ENCODE assay signal across 8 mouse cellular contexts in genomic region chr9:77825380-77825961, GRCm38 (mm10).
DNase-seq lines count a peak whose midpoint lies in the region; ATAC-seq and TF ChIP-seq lines count a peak whose summit lies in the region.

No protein-coding gene starts in this region.

- CTCF ChIA-PET in Patski (lab: Charles Lee): interaction anchor here (1.1 kb wide), 1 partner anchor 200 kb away, joined by 3 read pairs; no protein-coding TSS in a partner anchor

- TF ChIP-seq POLR2A in cerebellum, adult 2 months (IDR thresholded peaks at IDR 0.05; ENCODE audit: borderline replicate concordance, insufficient read depth, low read length): no peak

- H3K4me3 ChIP-seq in lung, embryonic 14.5 days (ENCODE audit: low read depth, low read length): no peak overlapping the region
- no peak overlapping the region for H3K4me3 ChIP-seq in forebrain, postnatal 0 days (ENCODE audit: low read depth, low read length)
- H3K4me3 ChIP-seq in cerebellum, adult 2 months (replicated peaks; ENCODE audit: insufficient read depth, low read depth, low read length): no peak overlapping the region

- H3K4me1 ChIP-seq in lung, embryonic 14.5 days (ENCODE audit: insufficient read depth): peaks cover 7% of the 10 kb centered on the region; the same call in 1 of the 2 replicates
- no peaks in the 10 kb centered on the region for H3K4me1 ChIP-seq in forebrain, postnatal 0 days (ENCODE audit: insufficient read depth)
- H3K4me1 ChIP-seq in cerebellum, adult 2 months (ENCODE audit: control insufficient read depth, insufficient read depth, low read length): no peaks in the 10 kb centered on the region

- H3K4me2 ChIP-seq in lung, embryonic 14.5 days: peak overlapping the region; percentile 20; the same call in 1 of the 2 replicates
- H3K4me2 ChIP-seq in forebrain, postnatal 0 days (ENCODE audit: low read depth): no peak overlapping the region

- peak overlapping the region; percentile 36; the same call in 1 of the 2 replicates for H3K27ac ChIP-seq in lung, embryonic 14.5 days (ENCODE audit: low read depth)
- H3K27ac ChIP-seq in forebrain, postnatal 0 days (ENCODE audit: low read depth, low read length): no peak overlapping the region
- no peak overlapping the region; the same call in 1 of the 2 replicates for H3K27ac ChIP-seq in cerebellum, adult 2 months (ENCODE audit: insufficient read depth, low read length)

- peak; percentile 61 for DNase-seq in lung, embryonic 14.5 days
- no peak for DNase-seq in lung, postnatal 25 days (ENCODE audit: low spot score)
- DNase-seq in Patski (ENCODE audit: low read depth, low spot score): no peak
- peak; percentile 70 for DNase-seq in gastrocnemius, postnatal 25 days
- peak; percentile 28 to 33 for DNase-seq in lung, postnatal 4 days
- no peak for DNase-seq in forebrain, postnatal 0 days
- DNase-seq in cerebellum, postnatal 25 days: no peak
- no peak for DNase-seq in cerebellum, adult 2 months

- no peaks in the 10 kb centered on the region for H3K36me3 ChIP-seq in lung, embryonic 14.5 days (ENCODE audit: insufficient read depth)
- H3K36me3 ChIP-seq in forebrain, postnatal 0 days (ENCODE audit: insufficient read depth): no peaks in the 10 kb centered on the region

- in situ Hi-C loops in Patski (cut with MboI; ENCODE audit: low pct_unique_long_range_greater_than_20kb): loop anchor here (5.0 kb wide), 1 partner anchor 82 kb away; no protein-coding TSS in a partner anchor

- peak; percentile 92 for ATAC-seq in lung, embryonic 14.5 days (ENCODE audit: insufficient read depth)
- peak; percentile 71 for ATAC-seq in Patski
- ATAC-seq in forebrain, postnatal 0 days: no peak; the same call in 1 of the 2 replicates

- 13% methylated on average over 7 of the region's 7 CpGs for WGBS in lung, embryonic 14.5 days
- WGBS in forebrain, postnatal 0 days: 27% methylated on average over 7 of the region's 7 CpGs
- 27% methylated on average over 7 of the region's 7 CpGs for WGBS in cerebellum, adult 2 months

- POLR2A ChIA-PET in Patski (lab: Charles Lee): no interaction called here

- TF ChIP-seq CTCF in lung, embryonic 14.5 days (IDR thresholded peaks at IDR 0.05; ENCODE audit: low read depth): no peak
- TF ChIP-seq CTCF in Patski (IDR thresholded peaks at IDR 0.05): no peak
- TF ChIP-seq CTCF in forebrain, postnatal 0 days (IDR thresholded peaks at IDR 0.05; ENCODE audit: low read depth): no peak
- no peak for TF ChIP-seq CTCF in cerebellum, adult 2 months (IDR thresholded peaks at IDR 0.05; ENCODE audit: borderline replicate concordance, insufficient read depth, low read depth, low read length)

- no peak overlapping the region for H3K9ac ChIP-seq in lung, embryonic 14.5 days
- H3K9ac ChIP-seq in forebrain, postnatal 0 days: no peak overlapping the region

- no peaks in the 10 kb centered on the region for H3K9me3 ChIP-seq in lung, embryonic 14.5 days (ENCODE audit: low read depth, low read length)
- no peaks in the 10 kb centered on the region for H3K9me3 ChIP-seq in forebrain, postnatal 0 days (ENCODE audit: low read length)

- H3K27me3 ChIP-seq in lung, embryonic 14.5 days (ENCODE audit: insufficient read depth, low read length): no peaks in the 10 kb centered on the region
- H3K27me3 ChIP-seq in Patski: no peaks in the 10 kb centered on the region
- H3K27me3 ChIP-seq in forebrain, postnatal 0 days (ENCODE audit: insufficient read depth, low read length): no peaks in the 10 kb centered on the region
- no peaks in the 10 kb centered on the region for H3K27me3 ChIP-seq in cerebellum, adult 2 months (ENCODE audit: control insufficient read depth, insufficient read depth, low read length)

Comparison
In these comparisons a context has a peak if more than half of its experiments do, and no peak if none do; other contexts are left out.
1. DNase-seq: peak in lung, embryonic 14.5 days (single experiment), gastrocnemius, postnatal 25 days (single experiment) and lung, postnatal 4 days (2 of 2); none in lung, postnatal 25 days (single experiment), Patski (single experiment), forebrain, postnatal 0 days (single experiment), cerebellum, postnatal 25 days (0 of 2) and cerebellum, adult 2 months (0 of 2).